Mouse (Mus musculus) lung, postnatal 0 days (tissue): ENCODE results near the gene Rpl31.

Experiments used
- CTCF ChIP-seq: IDR thresholded peaks from 2 replicates; pipeline ENCODE4 v1.5.1; 2016; ENCODE audit warnings: antibody characterized with exemption, mild to moderate bottlenecking
- EP300 ChIP-seq: IDR thresholded peaks from 2 replicates; pipeline ENCODE4 v1.6.1; 2016; ENCODE audit warnings: antibody characterized with exemption, mild to moderate bottlenecking, control low read depth

- TF ChIP-seq CTCF (no peak), EP300 (no peak)
Observed at GRCm38 (mm10) chr1:39388163-39388562, 20.5 kb downstream of the Rpl31 start.
